Mouse (Mus musculus) kidney, embryonic 15.5 days (tissue): ENCODE measurements around the gene Nolc1. TPM values are rescaled to one million over a fixed set of nuclear protein-coding genes. Genes with fewer than 3 reads are reported as not detected.

Source experiments
- ATAC-seq: fragments of 200-750 bp; cut with Nextera tagmentation; replicated peaks from 2 replicates; pipeline ENCODE4 v1.8.0; 2017; ENCODE audit warnings: moderate TSS enrichment; ENCODE audit not compliant: low FRiP score
- H3K27ac ChIP-seq: fragments of 300-500 bp; sonication (generic); 2 replicates; pipeline ENCODE4 v1.5.1; 2015; ENCODE audit warnings: mild to moderate bottlenecking, inconsistent platforms
- H3K27me3 ChIP-seq: fragments of 300-500 bp; sonication (generic); 2 replicates; pipeline ENCODE4 v1.6.1; 2015; ENCODE audit warnings: inconsistent platforms
- H3K36me3 ChIP-seq: fragments of 300-500 bp; sonication (generic); 2 replicates; pipeline ENCODE4 v1.6.1; 2015; ENCODE audit warnings: inconsistent platforms
- H3K4me1 ChIP-seq: fragments of 300-500 bp; sonication (generic); 2 replicates; pipeline ENCODE4 v1.6.1; 2015; ENCODE audit warnings: inconsistent platforms
- H3K4me2 ChIP-seq: fragments of 300-500 bp; sonication (generic); 2 replicates; pipeline ENCODE4 v1.6.1; 2015; ENCODE audit warnings: moderate library complexity, mild to moderate bottlenecking, inconsistent platforms
- H3K4me3 ChIP-seq: fragments of 300-500 bp; sonication (generic); replicated peaks from 2 replicates; pipeline ENCODE4 v1.5.1; 2015; ENCODE audit warnings: mild to moderate bottlenecking, inconsistent platforms
- H3K9ac ChIP-seq: fragments of 300-500 bp; sonication (generic); 2 replicates; pipeline ENCODE4 v1.6.1; 2015; ENCODE audit warnings: mild to moderate bottlenecking, inconsistent platforms
- H3K9me3 ChIP-seq: fragments of 300-500 bp; sonication (generic); replicated peaks from 2 replicates; pipeline ENCODE4 v1.6.1; 2016; ENCODE audit warnings: inconsistent platforms
- WGBS: fragments of 180-500 bp; shearing (Covaris S2); methylation state at CpG from one replicate; pipeline ENCODE4 v1.1.7; 2015; ENCODE audit warnings: mixed read lengths; 5-methylcytosine and 5-hydroxymethylcytosine counted together
- polyA plus RNA-seq: library from polyadenylated mRNA; unstranded; fragments of >200 nt; fragmentation: Nextera tagmentation; extraction: Ambion mirVana; gene quantifications from 2 replicates; pipeline ENCODE4 v1.2.1, GENCODE M21; 2015

The Nolc1 gene
- polyA plus RNA-seq, 1 experiment from 2014 or later = 101 TPM

DNA sequence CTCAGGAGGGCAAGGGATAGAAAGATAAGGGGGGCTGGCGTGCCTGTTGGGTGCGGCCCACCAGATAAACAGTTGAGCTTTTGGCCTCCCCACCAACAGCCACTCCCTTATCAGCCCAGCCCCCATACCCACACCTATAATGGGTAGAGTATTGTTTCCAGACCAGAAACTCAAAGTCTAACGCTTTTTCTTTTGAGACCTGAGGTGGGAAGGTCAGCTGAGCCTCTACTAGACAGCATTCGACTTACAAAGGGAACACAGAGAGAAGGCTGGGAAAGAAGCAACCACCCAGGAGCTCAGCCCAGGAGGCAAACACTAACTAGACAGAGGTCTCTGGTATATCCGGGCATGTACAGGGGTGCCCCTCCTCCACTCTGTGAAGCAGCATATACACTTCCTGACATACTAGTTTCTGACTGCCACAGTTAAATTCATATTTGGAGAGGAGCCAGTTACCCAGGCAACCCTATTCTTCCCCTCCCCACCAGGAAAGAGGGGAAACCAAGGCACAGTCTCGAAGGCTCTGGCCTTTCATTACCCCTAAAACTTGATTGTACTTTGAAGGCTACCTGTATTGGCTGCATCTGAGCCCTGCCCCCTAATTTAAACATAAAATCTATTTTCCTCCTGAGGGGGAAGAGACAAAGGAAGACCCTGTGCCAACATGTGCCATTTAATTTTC lies 38.3 kb upstream of the Nolc1 start:
- no peak for ATAC-seq
- H3K9ac ChIP-seq = peak overlapping the region; percentile 84
- H3K27me3 ChIP-seq = no peaks in the 10 kb centered on the region
- no peaks in the 10 kb centered on the region for H3K9me3 ChIP-seq
- H3K4me2 ChIP-seq = peak overlapping the region; percentile 71
- H3K4me3 ChIP-seq = peak overlapping the region; percentile 79
- peak overlapping the region; percentile 97 for H3K27ac ChIP-seq
- peaks cover 57% of the 10 kb centered on the region for H3K4me1 ChIP-seq
- H3K36me3 ChIP-seq = peaks cover 45% of the 10 kb centered on the region
- 26% methylated on average over 6 of the region's 6 CpGs for WGBS

DNA sequence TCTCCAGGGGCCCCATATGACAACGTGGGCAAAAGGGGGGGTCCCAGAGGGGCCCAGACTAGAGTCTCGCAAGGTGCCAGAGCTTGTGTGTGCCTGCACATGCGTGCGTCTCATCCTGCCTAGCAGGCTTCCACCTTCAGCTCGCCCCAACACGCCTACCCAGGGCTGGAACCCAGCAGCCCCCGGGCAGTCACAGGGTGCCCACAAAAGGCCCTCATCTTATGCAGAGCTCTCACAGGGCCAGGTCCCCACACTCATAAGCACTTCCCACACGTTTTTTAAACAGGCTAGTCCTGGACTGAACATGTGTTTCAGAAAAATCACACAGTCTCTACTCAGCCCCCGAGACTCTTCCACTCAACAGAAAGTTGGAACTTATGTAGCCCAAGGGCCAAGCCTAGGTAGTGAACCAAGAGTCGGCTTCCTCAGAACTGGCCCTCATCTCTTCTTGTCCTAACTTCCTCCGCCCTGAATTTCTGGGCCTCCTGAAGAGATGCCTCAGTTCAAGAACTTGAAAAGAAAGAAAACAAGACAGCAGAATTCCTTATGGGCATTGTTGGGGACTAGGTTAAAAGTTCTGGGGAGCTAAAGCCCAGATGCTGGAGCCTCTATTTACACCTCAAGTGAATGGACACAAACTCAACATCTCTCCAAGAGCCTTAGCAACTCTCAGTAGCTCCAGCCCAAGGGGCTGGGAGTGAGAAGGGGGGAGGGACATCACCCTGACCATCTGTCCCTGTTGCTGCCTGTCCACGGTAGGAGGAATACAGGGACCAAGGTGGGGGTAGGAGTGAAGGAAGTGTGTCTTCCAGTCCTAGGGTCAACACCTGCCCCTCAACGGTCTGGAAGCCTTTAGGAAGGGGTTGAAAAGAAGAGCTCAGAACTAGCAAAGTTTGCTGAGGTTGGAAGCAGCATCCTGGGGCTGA lies 37.5 kb upstream of the Nolc1 start:
- 16% methylated on average over 13 of the region's 13 CpGs for WGBS
- peak overlapping the region; percentile 71 for H3K4me2 ChIP-seq
- H3K9ac ChIP-seq = peak overlapping the region; percentile 84
- peaks cover 37% of the 10 kb centered on the region for H3K36me3 ChIP-seq
- no peak for ATAC-seq
- H3K27me3 ChIP-seq = no peaks in the 10 kb centered on the region
- H3K4me3 ChIP-seq = peak overlapping the region; percentile 79
- no peaks in the 10 kb centered on the region for H3K9me3 ChIP-seq
- peaks cover 65% of the 10 kb centered on the region for H3K4me1 ChIP-seq
- H3K27ac ChIP-seq = peak overlapping the region; percentile 97

DNA sequence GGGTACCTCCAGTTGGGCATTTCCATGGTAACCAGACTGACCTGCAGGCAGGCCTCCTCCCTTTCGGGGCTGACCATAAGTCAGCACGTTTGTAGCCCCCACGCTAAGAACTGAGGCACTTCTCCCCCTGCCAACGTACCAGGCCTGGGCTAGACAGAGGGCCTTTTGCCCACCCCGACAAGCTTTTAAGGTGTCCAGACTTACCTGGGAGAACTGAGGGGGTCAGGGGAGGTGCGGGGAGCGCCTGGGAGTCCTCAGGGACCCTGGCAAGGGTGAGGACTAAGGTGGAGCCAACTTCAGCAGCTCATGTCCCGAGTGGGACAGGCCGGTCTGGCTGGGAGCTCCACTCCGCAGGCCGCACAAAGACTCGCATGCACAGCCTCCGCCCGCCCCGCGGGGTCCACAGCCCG lies 36.8 kb upstream of the Nolc1 start:
- H3K9me3 ChIP-seq = no peaks in the 10 kb centered on the region
- H3K4me3 ChIP-seq = peak overlapping the region; percentile 79
- H3K9ac ChIP-seq = peak overlapping the region; percentile 84
- peak; percentile 15 for ATAC-seq
- peaks cover 71% of the 10 kb centered on the region for H3K4me1 ChIP-seq
- H3K27ac ChIP-seq = peak overlapping the region; percentile 97
- peaks cover 31% of the 10 kb centered on the region for H3K36me3 ChIP-seq
- H3K27me3 ChIP-seq = no peaks in the 10 kb centered on the region
- under 1% methylated on average over 13 of the region's 17 CpGs for WGBS
- H3K4me2 ChIP-seq = peak overlapping the region; percentile 71

DNA sequence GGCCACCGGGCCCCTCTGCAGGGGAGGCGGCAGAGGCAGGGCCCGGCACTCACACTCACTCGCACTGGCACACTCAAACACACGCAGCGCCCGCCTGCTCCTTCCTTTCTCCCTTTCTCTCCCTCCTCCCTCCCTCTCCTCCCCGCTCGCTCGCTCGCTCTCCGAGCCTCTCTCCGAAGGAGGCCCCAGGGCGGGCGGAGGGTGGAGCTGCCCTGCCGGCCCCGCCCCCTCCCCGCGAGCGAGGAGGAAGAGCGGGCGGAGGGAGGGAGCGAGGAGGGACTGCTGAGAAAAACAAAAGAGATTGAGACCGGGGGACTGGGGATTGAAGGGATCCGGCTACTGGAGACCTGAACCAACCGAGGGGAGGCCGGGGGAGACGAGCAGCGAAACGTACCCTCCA lies 36.2 kb upstream of the Nolc1 start:
- Histone ChIP-seq H3K27me3 (no peaks in the 10 kb centered on the region), H3K4me2 (peak overlapping the region; percentile 71), H3K9ac (peak overlapping the region; percentile 84), H3K9me3 (no peaks in the 10 kb centered on the region), H3K4me1 (peaks cover 75% of the 10 kb centered on the region), H3K4me3 (peak overlapping the region; percentile 79), H3K36me3 (peaks cover 24% of the 10 kb centered on the region), H3K27ac (peak overlapping the region; percentile 97)
- peak; percentile 80 for ATAC-seq
- under 1% methylated on average over 20 of the region's 30 CpGs for WGBS

DNA sequence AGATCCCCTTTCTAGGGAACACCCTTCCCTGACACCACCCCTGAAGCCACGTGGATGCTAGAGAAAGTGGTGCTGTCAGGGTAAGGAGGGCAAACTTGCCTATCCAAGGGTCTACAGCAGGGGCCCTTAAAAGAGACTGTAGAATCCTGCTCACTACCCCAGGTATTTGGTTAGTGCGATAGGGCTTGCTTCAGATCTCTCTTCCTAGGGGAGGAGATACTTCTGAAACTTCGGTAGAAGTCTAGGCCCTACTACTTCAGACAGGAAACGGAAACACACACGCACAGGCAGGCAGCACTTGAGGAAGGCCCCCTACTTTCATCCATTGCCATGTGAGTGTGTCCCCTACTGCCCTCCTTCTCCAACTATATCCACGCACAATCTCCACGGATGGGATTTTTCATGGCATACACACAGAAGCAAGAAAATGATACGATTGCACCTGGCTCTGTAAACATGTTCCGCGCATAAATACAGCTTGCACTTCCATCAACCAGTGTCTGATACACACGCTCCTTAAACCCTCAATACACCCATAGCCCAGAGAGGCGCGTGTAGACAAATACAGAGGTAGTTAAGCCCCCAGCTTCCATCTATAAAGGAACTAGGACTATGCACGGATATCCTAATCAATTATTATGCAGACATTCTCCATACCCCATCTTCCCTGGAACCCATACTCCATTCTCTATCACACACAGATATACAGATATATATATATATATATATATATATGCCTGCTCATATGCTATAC lies 35.3 kb upstream of the Nolc1 start:
- Histone ChIP-seq H3K27me3 (no peaks in the 10 kb centered on the region), H3K4me1 (peaks cover 75% of the 10 kb centered on the region), H3K9ac (peak overlapping the region; percentile 84), H3K36me3 (peaks cover 16% of the 10 kb centered on the region), H3K27ac (peak overlapping the region; percentile 97), H3K4me3 (peak overlapping the region; percentile 79), H3K4me2 (peak overlapping the region; percentile 71), H3K9me3 (no peaks in the 10 kb centered on the region)
- no peak for ATAC-seq
- WGBS = 45% methylated on average over 14 of the region's 14 CpGs

DNA sequence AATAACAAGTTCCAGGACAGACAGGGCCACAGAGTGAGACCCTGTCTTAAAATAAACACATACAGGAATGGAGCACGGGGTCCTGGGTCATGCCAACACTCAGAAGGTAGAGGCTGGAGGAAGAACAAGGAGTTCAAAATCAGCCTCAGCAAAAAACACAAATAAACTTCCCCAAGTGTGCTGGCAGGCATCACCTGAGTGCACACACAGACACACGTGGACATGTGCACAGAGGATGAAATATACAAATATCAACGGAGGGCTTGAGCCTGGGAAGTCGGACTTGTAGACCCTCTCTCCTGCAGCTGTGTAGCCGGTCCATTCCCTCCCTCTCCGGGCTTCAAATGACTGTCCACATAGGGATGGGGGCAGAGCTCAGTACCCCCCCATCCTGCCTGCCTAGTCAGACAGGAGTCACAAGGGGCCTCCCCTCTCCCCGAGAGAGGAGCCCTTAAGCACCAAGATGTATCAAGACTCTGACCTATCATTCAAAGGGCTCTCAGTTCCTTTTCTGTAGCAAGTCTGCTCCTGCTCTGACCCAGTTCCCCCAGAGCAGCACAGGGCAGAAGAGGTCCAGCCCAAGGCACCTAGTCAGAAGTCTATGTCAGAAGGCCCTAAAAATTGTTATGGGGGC lies 34.2 kb upstream of the Nolc1 start:
- peak overlapping the region; percentile 70 for H3K4me3 ChIP-seq
- peaks cover 5% of the 10 kb centered on the region for H3K36me3 ChIP-seq
- peaks cover 81% of the 10 kb centered on the region for H3K4me1 ChIP-seq
- ATAC-seq = no peak
- peak overlapping the region; percentile 97 for H3K27ac ChIP-seq
- H3K9me3 ChIP-seq = no peaks in the 10 kb centered on the region
- WGBS = 15% methylated on average over 7 of the region's 7 CpGs
- H3K27me3 ChIP-seq = no peaks in the 10 kb centered on the region
- H3K4me2 ChIP-seq = peak overlapping the region; percentile 82
- peak overlapping the region; percentile 39 for H3K9ac ChIP-seq

DNA sequence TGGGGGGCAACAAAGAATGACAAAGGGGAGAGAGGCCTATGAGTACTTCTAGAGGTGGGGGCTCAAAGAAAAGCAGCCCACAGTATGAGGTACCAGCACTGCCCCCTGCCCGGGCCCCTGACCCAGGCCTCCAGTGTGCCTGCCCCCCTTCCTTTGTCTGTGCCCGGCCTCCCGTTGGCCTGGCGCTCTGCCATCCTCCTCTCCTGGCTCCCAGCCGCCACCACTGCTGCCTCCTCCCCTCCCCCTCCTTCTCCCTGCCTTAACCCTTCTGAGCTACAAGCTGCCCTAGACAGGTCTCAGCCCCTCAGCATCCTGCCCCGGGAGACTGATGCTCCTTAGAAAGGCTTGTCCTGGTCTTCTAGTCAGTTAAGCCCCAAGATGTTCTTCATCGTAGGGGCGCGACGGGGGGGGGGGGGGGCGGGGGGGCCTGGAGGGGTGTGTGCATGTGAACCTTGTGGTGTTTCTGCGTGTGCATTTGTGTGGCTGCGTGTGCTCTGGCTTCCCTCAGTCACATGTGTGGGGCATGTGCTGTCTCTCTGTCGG lies 33.7 kb upstream of the Nolc1 start:
- peak overlapping the region; percentile 97 for H3K27ac ChIP-seq
- peaks cover 81% of the 10 kb centered on the region for H3K4me1 ChIP-seq
- no peaks in the 10 kb centered on the region for H3K27me3 ChIP-seq
- no peaks in the 10 kb centered on the region for H3K9me3 ChIP-seq
- peak; percentile 13 for ATAC-seq
- peak overlapping the region; percentile 70 for H3K4me3 ChIP-seq
- WGBS = 2% methylated on average over 14 of the region's 14 CpGs
- H3K4me2 ChIP-seq = peak overlapping the region; percentile 82
- H3K36me3 ChIP-seq = no peaks in the 10 kb centered on the region
- peak overlapping the region; percentile 39 for H3K9ac ChIP-seq

DNA sequence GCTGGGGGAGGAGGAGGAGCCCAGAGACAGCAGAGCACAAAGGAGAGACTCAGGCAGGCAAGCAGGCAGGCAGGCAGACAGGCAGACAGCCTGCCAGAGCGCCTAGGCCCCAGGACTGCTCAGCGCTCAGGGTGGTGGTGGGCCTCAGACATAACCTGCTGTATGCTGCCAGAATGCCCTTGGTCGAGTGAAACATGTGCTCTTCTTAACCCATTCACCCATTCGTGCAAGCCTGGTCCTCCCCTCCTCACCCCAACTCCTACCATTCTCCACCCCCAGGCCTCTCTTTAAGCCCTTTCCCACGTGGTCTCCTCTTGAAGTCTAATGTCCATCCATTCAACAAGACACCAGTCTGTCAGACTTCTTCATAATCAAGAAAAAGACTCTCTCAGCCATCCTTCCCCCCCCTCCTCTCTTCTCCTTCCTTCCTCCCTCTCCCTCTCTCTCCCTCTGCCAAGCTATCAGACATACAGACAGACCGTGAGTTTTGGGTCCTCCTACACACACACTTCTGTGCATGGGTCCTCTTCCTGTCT lies 33.1 kb upstream of the Nolc1 start:
- H3K9me3 ChIP-seq = no peaks in the 10 kb centered on the region
- peak overlapping the region; percentile 70 for H3K4me3 ChIP-seq
- 0 out of 2 replicates have a peak, but pooled peaks have one; percentile 5 for ATAC-seq
- peaks cover 79% of the 10 kb centered on the region for H3K4me1 ChIP-seq
- H3K27me3 ChIP-seq = no peaks in the 10 kb centered on the region
- H3K36me3 ChIP-seq = no peaks in the 10 kb centered on the region
- H3K27ac ChIP-seq = peak overlapping the region; percentile 97
- WGBS = 6% methylated on average over 6 of the region's 6 CpGs
- H3K9ac ChIP-seq = peak overlapping the region; percentile 39
- H3K4me2 ChIP-seq = peak overlapping the region; percentile 82

DNA sequence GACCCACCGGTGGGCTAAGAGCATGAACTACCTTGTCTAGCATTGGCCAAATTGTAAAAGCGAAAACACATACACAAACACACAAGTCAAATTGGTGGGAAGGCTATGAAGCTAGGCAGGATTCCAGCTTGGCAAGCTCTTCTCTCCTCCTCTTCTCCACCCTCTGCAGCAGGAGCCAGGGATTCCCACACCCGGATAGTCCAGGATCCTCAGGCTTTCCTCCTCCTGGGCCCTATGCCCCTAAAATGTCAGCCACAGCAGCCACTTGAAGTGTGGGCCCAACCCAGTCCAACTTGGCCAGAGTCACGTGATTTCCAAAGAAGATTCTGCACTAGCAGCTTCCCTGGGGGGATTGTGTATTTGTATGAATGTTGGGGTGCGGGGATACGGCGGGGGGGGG lies 32.3 kb upstream of the Nolc1 start:
- WGBS = 59% methylated on average over 7 of the region's 7 CpGs
- Histone ChIP-seq H3K9me3 (no peaks in the 10 kb centered on the region), H3K9ac (peak overlapping the region; percentile 83), H3K4me3 (peak overlapping the region; percentile 70), H3K4me2 (peak overlapping the region; percentile 82), H3K4me1 (peaks cover 71% of the 10 kb centered on the region), H3K36me3 (no peaks in the 10 kb centered on the region), H3K27ac (peak overlapping the region; percentile 97), H3K27me3 (no peaks in the 10 kb centered on the region)
- ATAC-seq = no peak

DNA sequence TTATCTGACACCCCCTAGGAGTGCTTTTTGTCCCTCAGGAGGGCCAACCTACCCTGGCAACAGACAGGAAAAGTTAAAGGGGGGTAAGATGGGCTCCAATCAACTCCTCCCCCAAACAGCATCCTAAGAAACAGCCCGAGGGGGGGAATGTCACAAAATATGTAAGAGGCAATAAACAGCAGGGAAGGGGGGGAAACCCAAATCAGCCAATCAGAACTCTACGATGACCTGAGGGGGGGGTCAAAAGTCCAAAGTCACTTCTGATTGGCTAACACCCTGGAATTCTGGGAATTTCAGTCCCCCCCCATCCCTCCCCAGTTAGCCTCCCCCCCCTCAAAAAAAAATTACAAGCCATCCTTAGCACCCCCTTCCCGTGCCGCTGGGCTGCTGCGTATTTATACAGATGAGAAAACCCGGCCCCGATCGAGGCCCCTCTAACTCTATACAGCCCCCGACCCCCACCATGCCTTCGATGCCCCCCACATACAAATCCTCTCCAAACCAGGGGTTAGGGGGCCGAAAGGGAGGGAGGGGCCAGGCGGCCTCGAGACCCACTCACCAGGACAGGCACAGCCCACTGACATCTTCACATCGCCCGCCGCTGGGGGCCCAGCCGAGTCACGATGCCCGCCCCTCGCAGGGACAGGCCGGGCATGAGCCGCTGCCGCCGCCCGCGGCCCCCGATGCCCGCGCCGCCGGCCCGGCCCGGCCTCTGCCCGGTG lies 31.2 kb upstream of the Nolc1 start, which contains the start of gene Pprc1:
TSS of gene Pprc1 (plus strand) at position 616 of the 722 bp plus-strand sequence.
- Histone ChIP-seq H3K4me2 (peak within 1 kb of the TSS; percentile 82), H3K9me3 (no peaks in the 10 kb centered on the region), H3K27ac (peak within 1 kb of the TSS; percentile 97), H3K4me1 (peaks cover 68% of the 10 kb centered on the region), H3K4me3 (peak within 1 kb of the TSS; percentile 70), H3K9ac (peak within 1 kb of the TSS; percentile 83), H3K36me3 (no peaks in the 10 kb centered on the region), H3K27me3 (no peaks in the 10 kb centered on the region)
- WGBS = 2% methylated on average over 34 of the region's 34 CpGs
- ATAC-seq = peak; percentile 2
